Mouse (Mus musculus) lung, postnatal 4 days (tissue): ENCODE measurements around the gene Psmd4.
A peak's percentile ranks its signal among the peaks of the same experiment; 100 is the strongest.
"Not testable (repeated sequence)": the region's sequence is repeated elsewhere in the genome, so short reads cannot be mapped to it uniquely, and the experiment has no call there.

Source experiments
- DNase-seq, 2 experiments: peaks; one replicate each; pipeline ENCODE4 v3.0.0; 2021

Psmd4 gene

DNA sequence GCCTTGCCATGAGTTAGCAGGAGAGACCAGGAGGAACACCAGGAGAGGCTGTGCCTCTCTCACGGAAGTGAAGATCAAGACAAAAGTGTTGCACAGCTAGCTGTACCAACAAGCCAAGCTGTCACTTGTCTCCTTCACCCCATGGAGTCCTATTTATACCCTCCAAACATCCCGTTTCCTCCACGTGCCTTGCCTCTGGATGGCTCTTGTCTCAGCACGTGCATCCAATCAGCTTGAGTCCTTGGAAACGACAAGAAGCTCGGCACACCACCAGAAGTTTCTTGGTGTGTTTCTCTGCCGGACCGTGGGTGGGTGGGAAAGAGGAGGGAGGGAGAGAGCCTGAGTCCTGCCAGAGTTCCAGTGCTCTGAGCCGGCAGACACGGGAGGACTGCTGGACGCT lies 17.9 kb downstream of the Psmd4 start:
- peak; percentile 75 to 86 for DNase-seq

DNA sequence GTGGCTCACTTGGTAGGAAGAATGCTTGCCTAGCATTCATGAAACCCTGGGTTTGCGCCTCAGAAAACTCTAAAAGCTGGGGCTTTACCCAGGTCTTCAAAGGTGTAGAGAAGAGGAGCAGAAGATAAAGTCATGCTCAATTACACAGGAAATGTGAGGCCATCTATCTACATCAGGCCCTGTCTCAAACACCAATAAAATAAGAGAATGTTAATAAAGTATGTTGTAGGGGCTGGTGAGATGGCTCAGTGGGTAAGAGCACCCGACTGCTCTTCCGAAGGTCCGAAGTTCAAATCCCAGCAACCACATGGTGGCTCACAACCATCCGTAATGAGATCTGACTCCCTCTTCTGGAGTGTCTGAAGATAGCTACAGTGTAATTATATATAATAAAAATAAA lies 21.5 kb downstream of the Psmd4 start:
- DNase-seq, result not testable (repeated sequence)

DNA sequence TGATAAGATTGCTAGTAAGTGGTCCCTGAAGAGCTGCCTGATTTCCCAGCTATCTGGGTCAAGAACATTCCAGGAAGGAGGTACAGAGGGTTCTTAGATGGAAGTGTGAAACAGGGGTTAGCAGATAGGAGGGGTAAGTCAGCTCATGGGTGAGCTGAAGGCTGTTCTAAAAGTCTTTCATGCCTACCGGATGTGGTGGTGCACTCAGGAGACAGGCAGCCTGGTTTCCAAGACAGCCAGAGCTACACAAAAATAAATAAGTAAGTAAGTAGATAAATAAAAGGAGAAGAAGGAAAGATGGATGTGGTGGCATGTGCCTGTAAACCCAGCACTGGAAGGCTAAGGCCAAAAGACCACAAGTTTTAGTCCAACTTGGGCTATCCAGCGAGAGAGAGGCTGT lies 23.7 kb downstream of the Psmd4 start:
- no peak for DNase-seq

DNA sequence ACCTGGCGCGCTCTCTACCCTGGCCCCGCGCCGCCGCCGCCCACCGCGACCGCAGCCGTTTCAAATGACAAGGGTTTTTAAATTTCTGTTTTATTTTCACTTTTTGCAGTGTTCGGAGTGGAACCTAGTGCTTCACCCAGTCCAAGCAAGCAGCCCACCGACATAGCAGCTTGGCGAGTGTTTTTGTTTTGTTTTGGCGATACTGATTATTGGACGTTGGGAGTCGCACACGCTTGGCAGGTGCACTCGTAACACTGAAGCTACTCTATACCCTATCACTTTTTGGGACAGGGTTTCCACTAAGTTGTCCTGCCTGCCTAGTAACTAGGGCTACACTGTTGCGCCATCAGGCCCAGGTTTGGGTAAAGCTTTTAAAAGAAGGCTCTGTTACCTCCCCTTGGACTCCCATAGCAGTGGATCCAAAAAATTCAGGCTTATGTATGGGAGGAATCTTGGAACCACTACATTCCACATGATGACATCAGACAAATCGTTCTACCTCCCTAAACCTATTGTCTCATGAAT lies 25.8 kb downstream of the Psmd4 start:
- DNase-seq, result no peak

DNA sequence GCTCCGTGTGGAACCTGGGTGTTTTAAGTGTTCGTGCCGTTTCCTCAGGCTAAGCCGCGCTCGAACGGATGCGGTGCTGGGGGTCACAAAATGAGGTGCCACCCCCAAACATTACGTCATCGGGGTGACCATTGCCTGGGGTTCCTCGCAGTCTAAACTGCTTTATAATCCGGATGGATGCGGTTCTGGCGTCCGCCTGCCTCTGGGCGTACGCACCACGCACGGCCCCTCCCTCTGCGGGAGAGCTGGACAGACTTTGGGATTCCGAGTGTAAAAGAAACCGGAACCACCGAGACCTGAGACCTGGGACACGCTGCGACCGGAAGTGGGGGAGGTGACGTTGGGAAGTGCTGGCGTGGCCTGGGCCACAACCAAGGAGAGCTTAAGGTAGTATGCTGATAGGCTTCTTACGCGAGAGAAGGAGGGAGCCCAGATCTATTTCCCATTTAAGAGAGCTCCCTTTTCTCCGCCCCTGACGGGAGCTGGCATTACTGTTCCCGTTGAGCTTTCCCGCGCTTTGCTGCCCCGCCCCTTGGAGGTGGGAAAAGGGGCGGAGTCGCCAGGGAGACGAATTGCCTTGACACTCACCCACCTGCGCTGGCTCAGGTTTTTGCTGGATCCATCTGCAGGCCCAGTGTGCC lies 26.4 kb downstream of the Psmd4 start:
- peak; percentile 94 to 95 for DNase-seq

DNA sequence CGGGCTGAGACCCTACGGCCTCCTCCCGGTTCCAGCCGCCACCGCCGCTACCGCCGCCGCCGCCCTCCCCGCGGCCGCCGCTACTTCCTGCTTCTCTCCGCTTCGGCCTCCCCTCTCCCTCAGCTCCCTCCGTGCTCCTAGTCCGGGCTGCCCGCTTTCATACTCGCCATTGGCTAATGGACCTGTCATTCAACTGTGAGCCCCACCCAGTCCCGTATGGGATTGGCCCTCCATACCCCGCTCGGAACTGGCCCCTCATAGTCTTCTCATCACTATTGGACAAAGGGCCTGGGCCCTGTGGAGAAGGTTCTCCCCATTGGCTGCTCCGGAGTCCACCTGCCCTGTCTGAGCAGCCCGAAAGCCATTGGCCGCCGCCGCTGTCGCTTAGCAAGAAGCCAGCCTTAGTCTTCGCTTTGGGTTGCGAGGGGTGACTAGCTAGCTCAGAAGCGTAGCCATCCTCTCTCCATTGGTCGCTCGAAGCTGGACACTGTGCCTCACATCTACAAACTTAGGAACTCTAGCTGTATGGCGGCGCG lies 27.0 kb downstream of the Psmd4 start, which contains the start of gene Zfp687:
TSS of gene Zfp687 (minus strand) at position 112 of the 536 bp plus-strand sequence.
- DNase-seq, result peak; percentile 100

DNA sequence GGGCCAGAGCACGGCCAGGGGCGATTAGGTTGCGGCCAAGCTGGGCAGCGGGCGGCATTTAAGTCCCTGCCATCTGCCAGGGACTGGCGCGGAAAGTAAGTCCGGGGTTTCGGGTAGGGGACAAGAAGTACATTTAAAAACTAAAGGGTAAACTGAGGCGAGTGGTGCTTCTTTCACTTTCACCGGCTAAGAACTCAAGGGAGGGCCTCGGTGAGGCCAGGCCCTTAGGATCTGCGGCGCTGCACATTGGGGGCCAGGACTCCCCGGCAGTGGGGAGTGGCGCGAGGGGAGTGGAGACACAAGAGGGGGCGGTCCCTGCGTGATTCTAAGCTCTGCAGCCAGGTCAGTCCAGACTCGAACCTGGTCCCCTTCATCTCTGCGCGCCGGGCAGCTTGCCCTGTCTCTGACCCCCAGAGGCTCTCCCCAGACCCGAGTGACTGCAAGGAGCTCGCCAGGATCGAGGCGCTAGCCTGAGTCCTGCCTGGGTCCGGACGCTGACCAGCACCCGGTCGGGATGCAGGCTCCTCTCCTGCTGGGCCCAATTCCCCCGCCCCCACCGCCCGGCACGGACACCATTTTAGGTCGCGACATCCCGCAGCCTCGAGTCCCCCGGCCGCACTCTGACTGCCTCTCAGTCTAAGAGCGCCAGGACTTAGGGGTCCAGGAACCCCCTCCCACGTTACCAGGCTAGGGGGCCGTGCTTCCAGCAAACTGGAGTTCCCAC lies 27.8 kb downstream of the Psmd4 start:
- DNase-seq, result peak; percentile 71 to 73

DNA sequence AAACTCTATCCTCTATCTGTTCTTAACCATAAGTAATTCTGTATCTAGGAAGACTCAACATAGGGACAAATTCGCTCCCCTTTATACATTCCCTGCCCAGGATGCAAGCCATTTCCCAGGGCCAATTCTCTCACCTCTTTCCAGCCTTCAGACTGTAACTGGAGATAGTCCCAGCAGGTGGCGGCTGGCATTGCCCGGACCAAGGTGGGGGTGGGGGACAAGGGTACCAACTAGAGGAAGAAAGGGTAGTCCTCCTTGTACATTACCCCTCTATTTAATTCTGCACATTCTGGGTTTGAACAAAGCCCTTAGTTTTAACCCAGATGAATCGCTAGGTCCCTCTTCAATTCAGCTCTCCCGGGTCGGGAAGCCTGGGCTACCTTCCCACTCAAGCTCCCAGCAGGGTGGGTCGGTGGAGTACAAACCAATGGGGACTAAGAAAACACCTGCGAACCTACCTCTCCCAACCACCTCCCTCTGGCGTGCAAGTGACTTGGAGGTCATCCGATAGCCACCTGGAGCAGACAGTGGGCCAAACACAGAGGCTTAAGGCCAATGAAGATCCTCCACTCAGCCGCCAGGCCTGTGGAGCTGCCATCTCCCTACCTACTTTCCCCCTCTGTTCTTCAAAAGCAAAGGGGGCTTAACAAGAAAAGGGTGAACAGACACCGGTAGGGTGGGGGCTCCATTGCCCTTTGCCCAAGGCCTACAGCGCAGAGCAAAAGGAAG lies 28.6 kb downstream of the Psmd4 start:
- DNase-seq, result no peak

DNA sequence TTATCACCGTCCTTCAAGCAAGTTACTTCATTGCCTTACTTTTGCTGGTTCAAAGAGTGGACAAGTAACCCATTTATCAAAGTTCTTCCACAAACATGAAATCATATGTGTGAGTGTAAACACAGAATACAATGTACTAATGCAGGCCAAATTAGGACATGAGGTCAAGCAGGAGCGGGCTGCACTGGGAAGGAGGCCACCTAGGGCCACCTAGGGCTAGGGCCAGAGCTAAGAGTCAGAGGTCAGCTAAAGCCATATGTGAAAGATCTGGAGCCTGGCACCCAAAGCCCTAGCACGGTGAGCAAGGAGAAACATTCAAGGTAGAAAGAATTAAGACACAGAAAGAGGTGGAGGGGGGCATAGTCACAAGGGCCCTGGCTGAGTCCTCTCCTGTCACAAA lies 29.4 kb downstream of the Psmd4 start:
- DNase-seq, result no peak

DNA sequence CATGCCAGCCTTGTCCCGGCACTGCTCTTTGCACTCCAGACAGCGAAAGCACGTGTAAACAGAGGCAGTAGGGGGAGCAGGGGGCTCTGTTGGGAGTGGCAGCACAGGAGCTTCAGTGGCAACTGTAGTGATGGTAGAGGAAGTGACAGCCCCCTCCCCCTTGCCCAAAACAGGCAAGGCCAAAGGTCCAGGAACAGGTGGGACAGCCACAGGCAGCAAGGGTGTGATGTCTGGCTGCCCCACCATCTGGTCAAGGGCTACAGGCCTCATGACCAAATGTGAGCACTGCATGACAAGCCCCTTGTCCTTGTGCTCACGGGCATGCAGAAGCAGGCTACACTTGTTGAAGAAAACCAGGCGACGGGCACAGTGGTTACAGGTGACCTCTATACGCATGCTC lies 32.0 kb downstream of the Psmd4 start:
- no peak for DNase-seq

DNA sequence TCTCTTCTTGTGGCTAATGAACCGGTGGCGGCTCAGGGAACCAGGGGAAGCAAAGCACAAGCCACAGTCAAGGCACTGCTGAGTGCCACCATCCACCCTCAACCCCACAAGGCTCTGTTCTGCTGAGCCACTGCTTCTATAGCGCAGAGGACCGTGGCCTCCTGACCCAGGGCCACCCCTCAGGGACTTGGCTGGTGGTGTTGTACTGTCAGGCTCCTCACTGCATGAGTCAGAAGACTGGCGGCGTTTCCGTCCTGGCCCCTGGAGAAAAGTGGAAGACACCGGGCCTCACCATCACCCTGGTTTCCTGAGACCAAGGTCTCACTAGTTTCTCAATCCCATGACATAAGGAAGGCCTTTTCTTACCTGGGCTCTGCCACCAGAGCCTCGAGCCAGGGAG lies 34.7 kb downstream of the Psmd4 start:
- peak in 1 of 2 experiments; percentile 22 for DNase-seq

DNA sequence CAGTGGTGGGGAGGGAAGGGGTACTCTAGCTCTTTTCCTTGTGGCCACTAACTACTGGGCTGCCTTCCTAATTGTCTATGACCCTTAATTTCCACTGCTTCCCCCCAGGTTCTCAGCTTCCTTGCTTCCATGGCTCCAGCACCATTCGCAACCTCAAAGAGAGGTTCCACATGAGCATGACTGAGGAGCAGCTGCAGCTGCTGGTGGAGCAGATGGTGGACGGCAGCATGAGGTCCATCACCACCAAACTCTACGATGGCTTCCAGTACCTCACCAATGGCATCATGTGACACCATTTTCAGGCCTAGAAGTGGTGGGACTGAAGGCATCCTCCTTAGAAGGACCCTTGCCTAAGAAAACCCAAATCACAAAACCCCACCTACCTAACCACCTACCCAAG lies 36.8 kb downstream of the Psmd4 start:
- DNase-seq, result no peak

DNA sequence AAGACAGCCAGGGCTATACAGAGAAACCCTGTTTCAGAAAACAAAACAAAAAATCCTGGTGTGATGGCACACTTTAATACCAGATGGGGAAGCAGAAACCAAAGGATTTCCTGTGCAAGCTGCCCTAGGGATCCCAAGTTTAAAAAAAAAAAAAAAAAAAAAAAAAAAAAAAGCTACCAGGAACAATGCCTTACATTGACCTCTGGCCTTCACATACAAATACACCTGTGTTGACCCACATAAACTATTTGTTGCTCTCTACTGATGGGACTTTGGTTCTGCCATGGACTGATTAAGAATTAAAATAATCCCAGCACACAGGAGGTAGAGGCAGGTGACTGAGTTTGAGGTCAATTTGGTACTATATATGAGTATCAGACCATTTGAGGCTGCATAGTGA lies 39.1 kb downstream of the Psmd4 start:
- DNase-seq, result no peak

DNA sequence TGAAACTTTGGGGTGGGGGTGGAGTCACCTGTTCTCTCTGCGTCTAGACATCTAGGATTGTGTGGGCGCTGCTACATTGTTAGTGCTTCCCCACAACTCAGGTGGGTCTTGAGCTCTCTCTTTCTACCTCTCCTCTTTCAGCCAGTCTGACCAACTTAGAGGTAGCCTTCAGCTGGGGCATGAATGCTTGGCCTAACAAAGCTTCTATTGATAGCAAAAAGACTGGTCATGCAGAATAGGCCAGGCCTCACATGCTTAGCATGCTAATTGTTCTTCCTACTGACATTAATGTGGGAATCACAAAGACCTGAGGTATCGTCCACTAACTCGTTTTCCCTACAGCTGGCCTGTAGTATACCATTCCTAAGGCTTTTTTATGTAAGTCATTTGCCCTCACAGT lies 39.8 kb downstream of the Psmd4 start:
- DNase-seq, result no peak

DNA sequence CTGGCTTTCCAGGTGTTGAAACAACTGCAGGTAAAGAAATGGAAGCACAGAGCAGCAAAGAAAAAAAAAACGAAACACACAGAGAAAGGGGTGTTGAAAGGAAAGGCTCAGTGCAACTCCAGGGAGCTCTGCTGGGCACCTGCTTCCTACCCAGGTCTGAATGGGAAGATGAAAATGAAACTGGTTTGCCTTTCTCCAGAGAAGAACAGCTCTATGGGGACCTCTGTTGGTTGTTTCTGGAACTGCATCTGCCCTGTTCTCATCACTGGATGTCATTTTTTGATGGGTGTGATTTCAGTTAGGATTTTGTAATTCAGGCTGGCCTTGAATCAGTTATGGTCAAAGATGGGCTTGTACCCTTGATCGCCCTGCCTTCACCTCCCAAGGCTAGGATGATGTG lies 45.5 kb downstream of the Psmd4 start:
- peak in 1 of 2 experiments; percentile 89 for DNase-seq

DNA sequence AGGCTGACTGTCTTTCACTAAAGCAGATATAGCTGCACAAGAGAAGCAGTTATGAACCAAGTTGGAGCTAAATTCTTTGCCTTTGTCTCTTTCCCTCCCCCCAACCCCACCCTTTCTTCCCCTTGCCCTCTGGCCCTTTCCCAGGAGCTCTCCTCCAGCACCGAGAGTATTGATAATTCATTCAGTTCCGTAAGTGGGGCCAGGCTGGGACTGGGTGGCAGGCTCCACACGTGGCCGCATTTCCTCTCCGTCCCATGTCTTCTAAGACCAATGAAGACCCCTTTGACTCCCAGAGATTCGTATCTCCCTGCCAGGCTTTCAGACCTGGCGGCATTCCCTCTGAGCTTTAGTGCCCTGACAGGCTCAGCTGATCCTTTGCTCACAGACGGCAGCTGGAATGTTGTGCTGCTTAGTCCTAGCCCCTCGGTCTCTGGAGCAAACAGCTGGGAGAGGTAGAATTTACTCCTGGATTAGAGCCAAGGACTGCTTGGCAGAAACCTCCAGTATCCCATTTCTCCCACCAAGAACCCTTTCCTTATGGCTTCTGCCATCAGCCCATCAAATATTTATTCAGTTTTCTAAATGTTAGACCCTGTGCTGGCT lies 53.2 kb downstream of the Psmd4 start:
- DNase-seq, result peak in 1 of 2 experiments; percentile 54

DNA sequence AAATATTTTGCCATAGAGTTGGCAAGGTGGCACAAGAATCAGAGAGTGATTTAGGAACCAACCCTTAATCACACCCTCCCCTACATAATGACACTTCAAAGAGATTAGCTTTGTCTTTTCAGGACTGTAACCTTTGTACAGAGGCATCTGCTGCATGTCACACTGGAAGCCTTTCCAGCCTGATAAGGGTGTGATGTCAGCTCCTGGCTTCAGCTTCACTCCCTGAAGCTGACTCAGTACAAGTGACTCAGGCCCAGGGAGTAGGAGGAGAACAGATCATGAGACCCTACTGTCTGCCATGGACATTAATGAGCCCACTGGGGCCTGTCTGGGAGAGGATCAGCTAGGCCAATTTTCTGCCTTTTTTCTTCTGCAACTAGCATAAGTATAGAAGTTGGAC lies 54.8 kb downstream of the Psmd4 start:
- DNase-seq, result peak in 1 of 2 experiments; percentile 36

DNA sequence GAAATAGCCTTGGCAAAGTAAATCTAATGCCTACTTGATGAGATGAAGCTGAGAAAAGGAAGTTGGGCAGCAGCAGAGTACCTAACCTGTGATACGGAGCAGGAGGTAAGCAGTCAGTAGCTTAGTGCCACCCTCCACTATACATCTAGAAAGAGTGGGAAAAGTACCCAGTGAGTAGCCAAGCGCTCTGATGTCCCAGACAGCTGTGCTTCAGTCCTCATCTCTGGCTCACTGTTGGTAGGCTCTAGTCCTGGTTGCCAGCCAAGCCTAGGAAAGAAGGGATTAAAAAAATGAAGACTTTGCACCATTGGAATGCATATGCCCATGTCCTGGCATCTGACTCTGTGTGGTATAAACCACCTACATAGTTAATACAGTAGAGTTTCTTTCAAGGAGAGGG lies 56.9 kb downstream of the Psmd4 start:
- no peak for DNase-seq

DNA sequence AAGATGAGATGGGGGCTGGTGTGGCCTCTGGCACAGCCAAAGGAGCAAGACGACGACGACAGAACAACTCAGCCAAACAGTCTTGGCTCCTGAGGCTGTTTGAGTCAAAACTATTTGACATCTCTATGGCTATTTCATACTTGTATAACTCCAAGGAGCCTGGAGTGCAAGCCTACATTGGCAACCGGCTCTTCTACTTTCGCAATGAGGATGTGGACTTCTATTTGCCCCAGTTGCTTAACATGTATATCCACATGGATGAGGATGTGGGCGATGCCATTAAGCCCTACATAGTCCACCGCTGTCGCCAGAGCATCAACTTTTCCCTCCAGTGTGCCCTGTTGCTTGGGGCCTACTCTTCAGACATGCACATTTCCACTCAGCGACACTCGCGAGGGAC lies 58.1 kb downstream of the Psmd4 start:
- DNase-seq, result peak; percentile 28 to 38
